Mouse (Mus musculus): Measurements from ENCODE around the gene Gpr35.
A peak's percentile ranks its signal among the peaks of the same experiment; 100 is the strongest.
"Not testable (repeated sequence)": the region's sequence is repeated elsewhere in the genome, so short reads cannot be mapped to it uniquely, and the experiment has no call there.

Gpr35 gene

GRCm38 (mm10) chr1:92934182-92934827, 16.4 kb upstream of the Gpr35 start, which contains the start of gene Capn10:
Gene Capn10, plus strand, starts transcription at chr1:92934376.
- DNase-seq, result peak; percentile 96

- DNase-seq, result peak in 1 of 2 experiments; percentile 30
Measured at GRCm38 (mm10) chr1:92935054-92935962, 15.4 kb upstream of the Gpr35 start.

GRCm38 (mm10) chr1:92935977-92936376, 14.7 kb upstream of the Gpr35 start:
- DNase-seq, result no peak

GRCm38 (mm10) chr1:92936467-92936866, 14.2 kb upstream of the Gpr35 start:
- peak; percentile 33 to 58 for DNase-seq

GRCm38 (mm10) chr1:92937797-92938196, 12.9 kb upstream of the Gpr35 start:
- no peak for DNase-seq

GRCm38 (mm10) chr1:92939746-92940145, 10.9 kb upstream of the Gpr35 start:
- DNase-seq, result no peak

- DNase-seq, result no peak
Measured at GRCm38 (mm10) chr1:92943219-92943989, 7.3 kb upstream of the Gpr35 start.

GRCm38 (mm10) chr1:92947966-92948365, 2.7 kb upstream of the Gpr35 start:
- no peak for DNase-seq

GRCm38 (mm10) chr1:92949426-92949825, 1.2 kb upstream of the Gpr35 start:
- no peak for DNase-seq

- DNase-seq, result no peak
Measured at GRCm38 (mm10) chr1:92953641-92954040, 3.0 kb downstream of the Gpr35 start.

GRCm38 (mm10) chr1:92956571-92957335, 6.1 kb downstream of the Gpr35 start:
- DNase-seq, result peak; percentile 47 to 83

- DNase-seq, result no peak
Measured at GRCm38 (mm10) chr1:92958999-92959398, 8.3 kb downstream of the Gpr35 start.

GRCm38 (mm10) chr1:92970791-92971190, 20.1 kb downstream of the Gpr35 start:
- not testable (repeated sequence) for DNase-seq

GRCm38 (mm10) chr1:92971879-92972795, 21.5 kb downstream of the Gpr35 start:
- no peak for DNase-seq

- no peak for DNase-seq
Measured at GRCm38 (mm10) chr1:92972854-92973253, 22.2 kb downstream of the Gpr35 start.

GRCm38 (mm10) chr1:92976141-92976566, 25.5 kb downstream of the Gpr35 start:
- DNase-seq, result peak; percentile 6 to 28

- no peak for DNase-seq
Measured at GRCm38 (mm10) chr1:92978645-92979044, 28.0 kb downstream of the Gpr35 start.

GRCm38 (mm10) chr1:92979073-92979602, 28.5 kb downstream of the Gpr35 start:
- no peak for DNase-seq

- peak; percentile 42 to 59 for DNase-seq
Measured at GRCm38 (mm10) chr1:92981056-92981845, 30.6 kb downstream of the Gpr35 start.

All from kidney, adult 8-10 months (tissue).